Mouse (Mus musculus) urinary bladder, postnatal 4 days (tissue): ENCODE data around the gene Dpagt1.

Experiments used
- DNase-seq, 2 experiments: peaks; one replicate each; pipeline ENCODE4 v3.0.0; 2021 to 2022; ENCODE audit warnings: low spot score in 2 of 2

The Dpagt1 gene

GRCm38 (mm10) chr9:44378153-44378730, 52.4 kb downstream of the Dpagt1 start:
- DNase-seq, result no peak

DNA sequence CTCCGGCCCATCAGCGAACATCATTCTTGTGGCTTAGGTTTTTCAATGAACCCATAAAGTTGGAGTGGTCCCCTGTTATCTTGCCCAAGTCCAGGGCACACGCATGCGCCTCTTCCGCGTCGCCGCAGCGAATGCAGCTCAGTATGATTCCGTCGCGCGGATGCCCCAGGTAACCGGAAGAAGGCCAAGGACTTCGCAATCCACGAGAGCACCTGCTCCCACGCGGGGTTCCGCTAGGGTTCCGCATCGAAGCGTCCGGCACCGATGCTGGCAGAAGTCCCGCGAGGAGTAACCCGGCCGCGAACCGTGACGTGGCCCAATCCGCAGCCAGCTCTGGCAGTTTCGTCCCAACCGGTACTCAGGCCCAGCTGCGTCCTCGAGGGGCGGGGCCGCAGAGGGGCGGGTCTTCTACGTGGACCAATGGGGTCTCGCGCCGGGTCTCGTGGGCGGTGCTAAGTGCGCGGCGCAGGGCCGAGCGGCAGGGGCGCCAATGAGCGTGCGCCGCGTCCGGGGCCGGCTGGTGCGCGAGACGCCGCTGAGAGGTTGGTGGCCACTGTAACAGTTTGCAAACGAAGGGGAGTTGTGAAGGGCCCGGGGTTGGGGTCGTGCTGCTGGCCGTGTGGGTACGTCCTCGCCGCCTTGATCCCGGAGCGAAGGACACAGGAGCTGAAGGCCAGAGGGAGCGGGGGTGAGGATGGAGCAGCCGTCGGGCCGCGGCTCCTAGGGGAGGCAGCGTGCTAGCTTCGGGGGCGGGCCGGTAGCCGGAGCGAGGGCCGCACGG, 53.4 kb downstream of the Dpagt1 start, which contains the start of gene Hyou1:
Hyou1 (plus strand) TSS at position 437 of the 781 bp plus-strand sequence.
- DNase-seq, result peak; percentile 98 to 99

- no peak for DNase-seq
Observed at GRCm38 (mm10) chr9:44379862-44380261, 54.0 kb downstream of the Dpagt1 start.
